Mouse (Mus musculus) CH12.LX (cell line): Measurements from ENCODE around the gene B9d2. TPM values are rescaled to one million over a fixed set of nuclear protein-coding genes. Genes with fewer than 3 reads are reported as not detected.

ENCODE experiments used
- DNase-seq: peaks from one replicate; pipeline ENCODE4 v3.0.0-alpha.2; 2013; ENCODE audit errors: extremely low read depth
- H3K27ac ChIP-seq: 2 replicates; pipeline ENCODE4 v1.5.1; 2012; ENCODE audit warnings: low read depth, mild to moderate bottlenecking, control low read depth, moderate library complexity; ENCODE audit not compliant: insufficient read depth
- H3K27me3 ChIP-seq: replicated peaks from 2 replicates; pipeline ENCODE3; 2012; ENCODE audit warnings: inconsistent platforms
- H3K36me3 ChIP-seq, 2 experiments: replicated peaks in 1 of 2; 2 replicates each; pipeline versions ENCODE3 to v1.6.1; 2012; ENCODE audit warnings: inconsistent platforms in 1 of 2, low read length in 1 of 2, mild to moderate bottlenecking in 1 of 2, mixed read lengths in 1 of 2, moderate library complexity in 1 of 2; ENCODE audit not compliant: control insufficient read depth in 1 of 2, insufficient read depth in 1 of 2
- H3K4me1 ChIP-seq, 2 experiments: 2 replicates each; pipeline ENCODE4 v1.6.1; 2012; ENCODE audit warnings: inconsistent platforms in 1 of 2, moderate library complexity in 1 of 2; ENCODE audit not compliant: insufficient read depth in 2 of 2, control insufficient read depth in 1 of 2
- H3K4me2 ChIP-seq: 2 replicates; pipeline ENCODE4 v1.6.1; 2012; ENCODE audit warnings: low read depth, mild to moderate bottlenecking, control low read depth; ENCODE audit not compliant: poor library complexity, insufficient read depth, severe bottlenecking
- H3K4me3 ChIP-seq, 3 experiments: fragments of 150-350 bp in 1 of 3; sonication (generic) in 1 of 3; replicated peaks in 1 of 3; 2 replicates each; pipeline versions ENCODE3 to v1.5.1; 2011 to 2012; ENCODE audit warnings: low read depth in 2 of 3, low read length in 2 of 3, mild to moderate bottlenecking in 2 of 3, moderate library complexity in 2 of 3, control low read depth in 1 of 3, improper control_type of control experiment in 1 of 3, inconsistent platforms in 1 of 3, mixed read lengths in 1 of 3; ENCODE audit not compliant: poor library complexity in 1 of 3
- H3K79me2 ChIP-seq: replicated peaks from 2 replicates; pipeline ENCODE4 v1.6.1; 2012; ENCODE audit warnings: mild to moderate bottlenecking, moderate library complexity; ENCODE audit not compliant: control insufficient read depth, poor library complexity, insufficient read depth, severe bottlenecking; ENCODE audit errors: extremely low read depth
- H3K9ac ChIP-seq: 2 replicates; pipeline ENCODE4 v1.6.1; 2012; ENCODE audit warnings: low read depth, mild to moderate bottlenecking, control low read depth, moderate library complexity; ENCODE audit not compliant: insufficient read depth
- H3K9me3 ChIP-seq: replicated peaks from 2 replicates; pipeline ENCODE3; 2012; ENCODE audit warnings: low read length, inconsistent platforms, mixed read lengths
- BHLHE40 ChIP-seq: IDR thresholded peaks from 2 replicates; pipeline ENCODE4 v1.6.1; 2011; ENCODE audit warnings: mild to moderate bottlenecking, low read depth, low read length, improper control_type of control experiment
- CHD2 ChIP-seq: IDR thresholded peaks from 2 replicates; pipeline ENCODE4 v1.6.1; 2011; ENCODE audit warnings: low read length, improper control_type of control experiment
- EP300 ChIP-seq: IDR thresholded peaks from 2 replicates; pipeline ENCODE4 v1.6.1; 2011; ENCODE audit warnings: low read length, improper control_type of control experiment
- GABPA ChIP-seq: IDR thresholded peaks from 2 replicates; pipeline ENCODE4 v1.6.1; 2012; ENCODE audit warnings: low read depth, low read length, improper control_type of control experiment, inconsistent platforms; ENCODE audit not compliant: insufficient replicate concordance
- HCFC1 ChIP-seq: IDR thresholded peaks from 2 replicates; pipeline ENCODE4 v1.6.1; 2012; ENCODE audit warnings: low read depth, mild to moderate bottlenecking, inconsistent platforms, low read length, improper control_type of control experiment
- IRF4 ChIP-seq: IDR thresholded peaks from 2 replicates; pipeline ENCODE4 v1.6.1; 2014; ENCODE audit warnings: low read depth, mild to moderate bottlenecking, inconsistent platforms, low read length, improper control_type of control experiment
- JUN ChIP-seq: IDR thresholded peaks from 2 replicates; pipeline ENCODE4 v1.6.1; 2011; ENCODE audit warnings: low read depth, mild to moderate bottlenecking, low read length, improper control_type of control experiment, moderate library complexity; ENCODE audit not compliant: insufficient read depth
- JUND ChIP-seq: conservative IDR thresholded peaks from 2 replicates; pipeline ENCODE4 v1.6.1; 2011; ENCODE audit warnings: low read depth, low read length, improper control_type of control experiment
- KAT2A ChIP-seq: IDR thresholded peaks from 2 replicates; pipeline ENCODE4 v1.6.1; 2012; ENCODE audit warnings: low read length, improper control_type of control experiment, inconsistent platforms; ENCODE audit not compliant: insufficient replicate concordance
- MAFK ChIP-seq: IDR thresholded peaks from 2 replicates; pipeline ENCODE4 v1.6.1; 2011; ENCODE audit warnings: low read length, improper control_type of control experiment; ENCODE audit not compliant: insufficient replicate concordance
- MAZ ChIP-seq: IDR thresholded peaks from 2 replicates; pipeline ENCODE4 v1.6.1; 2012; ENCODE audit warnings: low read depth, mild to moderate bottlenecking, inconsistent platforms, low read length, improper control_type of control experiment, moderate library complexity
- MXI1 ChIP-seq: IDR thresholded peaks from 2 replicates; pipeline ENCODE4 v1.6.1; 2011; ENCODE audit warnings: mild to moderate bottlenecking, low read depth, low read length, improper control_type of control experiment
- NRF1 ChIP-seq: IDR thresholded peaks from 2 replicates; pipeline ENCODE4 v1.6.1; 2014; ENCODE audit warnings: low read depth, mild to moderate bottlenecking, inconsistent platforms, low read length, improper control_type of control experiment, moderate library complexity
- POLR2AphosphoS2 ChIP-seq: IDR thresholded peaks from 2 replicates; pipeline ENCODE4 v1.6.1; 2011; ENCODE audit warnings: low read depth, low read length, improper control_type of control experiment
- SIN3A ChIP-seq: IDR thresholded peaks from 2 replicates; pipeline ENCODE4 v1.6.1; 2012; ENCODE audit warnings: low read length, improper control_type of control experiment, inconsistent platforms
- SMC3 ChIP-seq: IDR thresholded peaks from 2 replicates; pipeline ENCODE4 v1.6.1; 2011; ENCODE audit warnings: low read depth, low read length, improper control_type of control experiment
- UBTF ChIP-seq: IDR thresholded peaks from 2 replicates; pipeline ENCODE4 v1.6.1; 2012; ENCODE audit warnings: low read depth, mild to moderate bottlenecking, inconsistent platforms, low read length, improper control_type of control experiment, moderate library complexity
- USF2 ChIP-seq: conservative IDR thresholded peaks from 2 replicates; pipeline ENCODE4 v1.6.1; 2011; ENCODE audit warnings: low read depth, low read length, improper control_type of control experiment
- ZKSCAN1 ChIP-seq: IDR thresholded peaks from 2 replicates; pipeline ENCODE4 v1.6.1; 2012; ENCODE audit warnings: low read depth, inconsistent platforms, low read length, improper control_type of control experiment, borderline replicate concordance
- dilution Hi-C: fragments of 300-500 bp; cut with MboI; formaldehyde crosslinking; loops from 2 replicates; pipeline ENCODE4 v1.14.3; 2020; ENCODE audit warnings: low sequenced_read_pairs; ENCODE audit not compliant: extremely low pct_unique_long_range_greater_than_20kb, extremely low pct_ligation_motif_present
- in situ Hi-C: fragments of 300-500 bp; cut with MboI; formaldehyde crosslinking; loops from 3 replicates; pipeline ENCODE4 v1.14.3; 2019; ENCODE audit warnings: low sequenced_read_pairs, low pct_ligation_motif_present, low pct_unique_long_range_greater_than_20kb, mixed read lengths
- polyA plus RNA-seq: library from polyadenylated mRNA; unstranded; fragments of >175 nt; gene quantifications from 2 replicates; pipeline ENCODE4 v1.2.1, GENCODE M21; 2012; ENCODE audit warnings: low read depth; ENCODE audit not compliant: insufficient read length
- total RNA-seq, 2 experiments: library from RNA; depleted of rRNA; stranded (reverse); fragments of 300-350 nt in 1 of 2; fragments of >200 nt in 1 of 2; gene quantifications; 2 replicates each; pipeline ENCODE4 v1.2.3; 2012 to 2014

Gene B9d2
- total and polyA plus RNA-seq, 3 experiments, result 9.3 to 21.2 (median 15.8) TPM

DNA sequence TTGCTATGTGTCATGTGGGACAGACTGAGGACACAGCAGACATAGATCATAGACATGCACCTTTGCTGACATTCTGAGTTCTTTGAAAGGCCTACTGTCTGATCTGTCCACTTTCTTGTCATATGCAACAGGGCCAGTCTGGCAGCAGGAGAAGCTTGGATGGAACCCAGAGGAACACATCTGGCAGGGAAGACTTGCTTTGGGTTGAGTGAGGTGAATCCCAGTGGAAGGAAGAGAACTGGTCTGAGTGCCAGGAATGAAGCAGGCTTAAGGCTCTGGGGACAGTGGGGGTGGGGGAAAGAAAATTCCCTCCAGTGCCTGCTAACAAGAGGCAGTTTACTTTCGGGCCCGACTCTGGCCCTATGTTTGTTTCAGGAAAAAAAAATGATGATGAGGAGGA is 49.3 kb downstream of the B9d2 start:
- in situ Hi-C loops, result no loop called here
- H3K4me3 ChIP-seq, result no peak overlapping the region
- H3K4me1 ChIP-seq, result no peaks in the 10 kb centered on the region
- DNase-seq, result no peak
- dilution Hi-C loops, result no loop called here
- TF ChIP-seq JUND (no peak), SIN3A (no peak), MAZ (no peak), BHLHE40 (no peak), IRF4 (no peak), KAT2A (no peak), USF2 (no peak), POLR2AphosphoS2 (no peak), EP300 (no peak), SMC3 (no peak), JUN (no peak), MAFK (no peak), UBTF (no peak), CHD2 (no peak), HCFC1 (no peak), ZKSCAN1 (no peak), NRF1 (no peak)
- no peak overlapping the region for H3K4me2 ChIP-seq
- H3K9ac ChIP-seq, result no peak overlapping the region
- no peaks in the 10 kb centered on the region for H3K9me3 ChIP-seq
- no peaks in the 10 kb centered on the region for H3K27me3 ChIP-seq
- peaks cover 90 to 96% of the 10 kb centered on the region in 2 experiments for H3K36me3 ChIP-seq
- no peak overlapping the region for H3K27ac ChIP-seq
- H3K79me2 ChIP-seq, result peaks cover 2% of the 10 kb centered on the region; the same call in 1 of the 2 replicates

DNA sequence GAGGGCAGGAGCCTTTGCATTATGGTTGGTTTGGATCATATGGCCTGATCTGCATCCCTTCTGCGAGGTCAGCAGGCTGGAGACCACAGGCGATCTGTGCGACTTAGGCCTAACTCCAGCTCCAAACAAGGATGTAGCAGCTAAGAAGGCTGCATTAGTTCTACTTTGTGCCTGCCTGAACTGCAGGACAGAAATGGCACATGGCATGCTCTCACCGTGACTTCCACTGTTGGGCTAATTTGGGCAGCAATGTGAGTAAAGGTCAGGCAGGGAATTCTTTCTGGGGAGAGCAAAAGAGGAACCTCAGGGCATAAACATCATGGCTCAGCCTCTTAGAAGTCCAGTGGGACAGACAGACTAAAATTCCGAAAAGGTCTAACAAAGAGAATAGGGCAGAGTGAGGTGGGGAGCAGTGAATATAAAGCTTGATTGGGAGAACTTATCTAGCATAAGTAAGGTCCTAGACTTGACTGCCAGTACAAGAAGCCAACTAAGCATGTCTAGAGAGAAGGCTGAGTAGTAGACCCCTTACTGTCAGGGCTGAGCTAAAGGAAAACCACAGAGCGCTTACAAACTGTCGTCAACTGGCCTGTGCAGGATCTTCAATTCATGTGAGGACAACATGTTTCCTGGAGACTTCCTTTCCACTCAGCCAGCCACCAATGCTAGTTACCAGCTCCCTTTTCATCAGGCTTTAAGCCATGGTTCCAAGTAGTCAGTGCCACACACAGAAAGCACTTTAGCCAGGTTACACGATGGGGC is 50.9 kb downstream of the B9d2 start:
- dilution Hi-C loops, result no loop called here
- peaks cover 88 to 96% of the 10 kb centered on the region in 2 experiments for H3K36me3 ChIP-seq
- TF ChIP-seq GABPA (no peak), MXI1 (no peak)
- H3K4me1 ChIP-seq, result no peaks in the 10 kb centered on the region
- H3K27ac ChIP-seq, result no peak overlapping the region
- H3K9me3 ChIP-seq, result no peaks in the 10 kb centered on the region
- H3K27me3 ChIP-seq, result no peaks in the 10 kb centered on the region
- peaks cover 4% of the 10 kb centered on the region; the same call in 1 of the 2 replicates for H3K79me2 ChIP-seq
- H3K4me3 ChIP-seq, result no peak overlapping the region
- no peak for DNase-seq
- H3K4me2 ChIP-seq, result no peak overlapping the region
- in situ Hi-C loops, result no loop called here
- no peak overlapping the region for H3K9ac ChIP-seq
